Mouse (Mus musculus) liver, postnatal 0 days (tissue): Measurements from ENCODE around the gene Nsf.

Experiments used
- CTCF ChIP-seq: sonication (generic); IDR thresholded peaks from 2 replicates; pipeline ENCODE4 v1.5.1; 2016; ENCODE audit warnings: antibody characterized with exemption, low read depth
- EP300 ChIP-seq: IDR thresholded peaks from 2 replicates; pipeline ENCODE4 v1.6.1; 2016; ENCODE audit warnings: antibody characterized with exemption, low read depth, mild to moderate bottlenecking

- TF ChIP-seq CTCF: no peak
- no peak for TF ChIP-seq EP300
Observed at GRCm38 (mm10) chr11:104003397-104003796, 49.5 kb upstream of the Nsf start.
